Mouse (Mus musculus): ENCODE measurements around the gene Evl. TPM values are rescaled to one million over a fixed set of nuclear protein-coding genes. Genes with fewer than 3 reads are reported as not detected.

The Evl gene
- polyA plus RNA-seq, 1 experiment from 2014 or later: 88.5 TPM

DNA sequence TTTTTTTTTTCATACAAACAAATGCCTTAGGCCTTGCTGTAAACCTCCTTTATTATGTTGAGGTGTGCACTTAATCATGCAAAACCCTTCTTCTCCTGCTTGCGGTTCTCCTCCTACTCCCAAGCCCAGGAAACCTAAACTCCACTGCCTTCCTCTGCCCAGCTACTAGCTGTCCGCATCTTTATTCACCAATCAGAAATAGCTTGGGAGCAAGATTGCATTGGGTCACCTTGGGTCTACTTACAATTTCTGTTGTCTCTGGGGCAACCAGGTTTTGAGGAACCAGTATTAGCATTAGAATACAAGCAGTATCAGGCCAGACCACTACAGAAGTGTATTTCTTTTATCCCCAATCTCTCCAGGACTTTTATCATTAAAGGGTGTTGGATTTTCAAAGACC, 179.9 kb downstream of the Evl start:
- Histone ChIP-seq H3K27ac (no peak overlapping the region), H3K4me1 (no peaks in the 10 kb centered on the region), H3K36me3 (no peaks in the 10 kb centered on the region), H3K4me2 (replicated peaks) (no peak overlapping the region), H3K27me3 (no peaks in the 10 kb centered on the region), H3K9me3 (no peaks in the 10 kb centered on the region), H3K4me3 (no peak overlapping the region), H3K9ac (no peak overlapping the region)
- ATAC-seq (ENCODE audit: insufficient number of reproducible peaks, insufficient read depth, low FRiP score, low TSS enrichment): no peak
- WGBS: 85% methylated on average over 2 of the region's 2 CpGs

DNA sequence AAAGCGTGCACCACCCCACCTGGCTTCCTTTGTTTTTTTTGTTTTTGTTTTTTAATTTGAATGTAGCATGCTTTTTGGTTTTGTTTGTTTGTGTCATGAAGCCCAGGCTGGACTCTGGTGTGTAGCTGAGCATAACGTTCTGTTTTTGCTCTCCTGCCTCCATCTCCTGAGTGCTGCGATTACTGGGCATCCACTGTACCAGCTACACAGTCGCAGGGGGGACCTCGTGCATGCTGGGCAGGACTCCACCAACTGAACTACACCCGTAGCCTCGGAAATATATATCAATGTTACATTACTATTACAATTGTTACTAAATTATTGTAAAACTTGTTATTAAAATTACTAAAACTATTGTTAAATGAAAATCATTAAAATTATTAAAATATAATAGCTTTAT, 183.3 kb downstream of the Evl start:
- Histone ChIP-seq H3K9me3 (no peaks in the 10 kb centered on the region), H3K4me2 (replicated peaks) (no peak overlapping the region), H3K9ac (no peak overlapping the region), H3K4me1 (no peaks in the 10 kb centered on the region), H3K4me3 (no peak overlapping the region), H3K27me3 (no peaks in the 10 kb centered on the region), H3K36me3 (no peaks in the 10 kb centered on the region), H3K27ac (no peak overlapping the region)
- WGBS: 88% methylated on average over 7 of the region's 7 CpGs
- no peak for ATAC-seq (ENCODE audit: insufficient number of reproducible peaks, insufficient read depth, low FRiP score, low TSS enrichment)

MicroRNAs encoded within 50 kb of the gene (microRNA counts, 519-probe panel; counts per million panel counts)
- 5,309 counts per million, percentile 89 among the panel's probes with 10 or more counts for microRNA mmu-miR-342-3p
- 460 counts per million, percentile 65 among the panel's probes with 10 or more counts for microRNA mmu-miR-342-5p

Small RNA genes within 50 kb of the gene (microRNA-seq; reads per million reads assigned to microRNA genes)
- gene Gm23872 (not detected), gene Mir342 (7,126 reads per million, percentile 92 among the genes with 10 or more reads in this experiment)

Other genes starting within 250 kb of the Evl start
- 1.0 and 1.1 TPM in 2 replicates for gene Hhipl1, start 248.4 kb upstream of the Evl start, polyA plus RNA-seq (2016; fragmentation: Nextera tagmentation; extraction: Ambion mirVana)
- gene Cyp46a1, start 220.3 kb upstream of the Evl start, polyA plus RNA-seq (2016; fragmentation: Nextera tagmentation; extraction: Ambion mirVana): 5.9 and 7.4 TPM in 2 replicates
- gene Eml1, start 183.8 kb upstream of the Evl start, polyA plus RNA-seq (2016; fragmentation: Nextera tagmentation; extraction: Ambion mirVana): 58.4 and 63.1 TPM in 2 replicates
- gene Degs2, start 147.6 kb downstream of the Evl start, polyA plus RNA-seq (2016; fragmentation: Nextera tagmentation; extraction: Ambion mirVana): 1.9 and 2.0 TPM in 2 replicates
- gene Yy1, start 238.3 kb downstream of the Evl start, polyA plus RNA-seq (2016; fragmentation: Nextera tagmentation; extraction: Ambion mirVana): 20.8 and 23.2 TPM in 2 replicates

All from embryonic facial prominence, embryonic 12.5 days (tissue).